25 mouse cellular contexts compared by ENCODE assay signal in genomic region chr2:170062378-170062777, GRCm38 (mm10).
"Had no signal": no experiment of that assay in that cellular context is flagged by ENCODE, and none has a peak within 500 bp of the region (broad histone marks: within the 10 kb centered on the region; RNA-seq: fewer than 3 reads in every experiment).

No protein-coding gene starts in this region.

- H3K9ac ChIP-seq: heart, embryonic 12.5 days; hindbrain, embryonic 12.5 days; hindbrain, embryonic 15.5 days; kidney, embryonic 15.5 days; limb, embryonic 13.5 days; limb, embryonic 15.5 days; liver, embryonic 12.5 days; liver, embryonic 14.5 days had no signal

- H3K4me2 ChIP-seq: heart, embryonic 12.5 days; hindbrain, embryonic 12.5 days; hindbrain, embryonic 15.5 days; kidney, embryonic 15.5 days; limb, embryonic 13.5 days; limb, embryonic 15.5 days; liver, embryonic 12.5 days had no signal

- H3K27me3 ChIP-seq: heart, embryonic 12.5 days; hindbrain, embryonic 12.5 days; hindbrain, embryonic 15.5 days; kidney, embryonic 15.5 days; limb, embryonic 13.5 days; limb, embryonic 15.5 days; liver, embryonic 12.5 days had no signal

- H3K4me1 ChIP-seq: heart, embryonic 10.5 days; heart, embryonic 12.5 days; hindbrain, embryonic 10.5 days; hindbrain, embryonic 12.5 days; hindbrain, embryonic 15.5 days; kidney, embryonic 15.5 days; limb, embryonic 13.5 days; limb, embryonic 15.5 days; liver, embryonic 12.5 days had no signal

- H3K4me3 ChIP-seq: gastrocnemius, adult 2 months; heart, embryonic 10.5 days; heart, embryonic 12.5 days; hindbrain, embryonic 10.5 days; hindbrain, embryonic 12.5 days; hindbrain, embryonic 15.5 days; kidney, embryonic 15.5 days; limb, embryonic 13.5 days; limb, embryonic 15.5 days; liver, embryonic 12.5 days had no signal

- DNase-seq: gastrocnemius, adult 2 months; gastrocnemius, postnatal 10 days; gastrocnemius, postnatal 25 days; heart, adult 18-20 months; heart, postnatal 10 days; heart, postnatal 4 days; kidney, adult 18-20 months; kidney, adult 8-10 months; kidney, postnatal 14 days; kidney, postnatal 36 days; layer of hippocampus, adult 9-11 months; layer of hippocampus, postnatal 36 days; left cerebral cortex, postnatal 4 days had no signal

- H3K36me3 ChIP-seq: heart, embryonic 10.5 days; heart, embryonic 12.5 days; hindbrain, embryonic 10.5 days; hindbrain, embryonic 12.5 days; hindbrain, embryonic 15.5 days; kidney, embryonic 15.5 days; limb, embryonic 13.5 days; limb, embryonic 15.5 days; liver, embryonic 12.5 days had no signal

- ATAC-seq: hindbrain, postnatal 0 days; liver, embryonic 12.5 days had no signal

- H3K9me3 ChIP-seq: heart, embryonic 10.5 days; hindbrain, embryonic 10.5 days; hindbrain, embryonic 12.5 days; hindbrain, embryonic 15.5 days; kidney, embryonic 15.5 days; limb, embryonic 15.5 days; liver, embryonic 12.5 days had no signal

- H3K27ac ChIP-seq: gastrocnemius, adult 2 months; heart, embryonic 10.5 days; hindbrain, embryonic 10.5 days; hindbrain, embryonic 12.5 days; hindbrain, embryonic 15.5 days; hindbrain, postnatal 0 days; kidney, embryonic 15.5 days; kidney, postnatal 0 days; limb, embryonic 13.5 days; limb, embryonic 15.5 days; liver, embryonic 12.5 days; liver, embryonic 14.5 days had no signal
